Mouse (Mus musculus): ENCODE results near the gene Eapp.
"Not testable (repeated sequence)": the region's sequence is repeated elsewhere in the genome, so short reads cannot be mapped to it uniquely, and the experiment has no call there.

The Eapp gene

GRCm38 (mm10) chr12:54695511-54696241 lies at the start of gene Eapp:
Eapp (minus strand) TSS chr12:54695897.
- peak; percentile 95 for DNase-seq

GRCm38 (mm10) chr12:54738661-54739243 lies 43.1 kb upstream of the Eapp start:
- DNase-seq: peak; percentile 31

DNA sequence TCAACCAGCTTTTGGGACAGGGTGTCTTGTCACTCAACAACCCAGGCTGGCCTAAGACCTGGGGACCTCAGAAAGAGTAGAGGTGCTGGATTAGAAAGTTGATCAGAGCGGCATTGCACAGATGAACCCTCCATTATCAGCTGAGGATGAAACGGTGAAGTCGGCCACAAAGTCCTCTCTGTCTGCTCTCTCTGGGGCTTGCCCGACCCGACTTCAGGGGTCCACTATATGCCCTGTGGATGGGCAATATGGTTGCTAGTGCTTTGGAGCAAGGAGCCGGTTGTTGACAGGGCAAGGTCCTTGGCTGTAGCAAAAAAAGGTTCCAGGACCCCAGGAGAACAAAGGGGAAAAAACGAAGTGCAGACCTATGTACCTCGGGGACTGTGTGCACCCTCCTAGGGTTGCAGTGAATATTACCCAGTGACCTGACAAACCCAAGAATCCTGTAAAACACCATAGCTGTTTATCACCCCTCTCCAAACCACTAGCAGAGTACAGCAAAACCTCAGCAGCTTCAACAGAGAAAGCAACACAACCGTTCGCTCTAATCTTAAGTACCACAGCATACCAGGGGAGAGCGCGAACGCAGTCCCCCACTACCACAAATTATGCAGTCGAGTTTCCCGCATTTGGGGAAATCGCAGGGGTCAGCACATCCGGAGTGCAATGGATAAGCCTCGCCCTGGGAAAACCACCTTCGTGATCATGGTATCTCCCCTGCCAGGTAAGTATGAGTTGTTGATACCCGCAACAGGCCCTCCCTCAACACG lies 42.4 kb upstream of the Eapp start:
- not testable (repeated sequence) for DNase-seq

GRCm38 (mm10) chr12:54734307-54735131 lies 38.8 kb upstream of the Eapp start:
- peak; percentile 49 for DNase-seq

DNA sequence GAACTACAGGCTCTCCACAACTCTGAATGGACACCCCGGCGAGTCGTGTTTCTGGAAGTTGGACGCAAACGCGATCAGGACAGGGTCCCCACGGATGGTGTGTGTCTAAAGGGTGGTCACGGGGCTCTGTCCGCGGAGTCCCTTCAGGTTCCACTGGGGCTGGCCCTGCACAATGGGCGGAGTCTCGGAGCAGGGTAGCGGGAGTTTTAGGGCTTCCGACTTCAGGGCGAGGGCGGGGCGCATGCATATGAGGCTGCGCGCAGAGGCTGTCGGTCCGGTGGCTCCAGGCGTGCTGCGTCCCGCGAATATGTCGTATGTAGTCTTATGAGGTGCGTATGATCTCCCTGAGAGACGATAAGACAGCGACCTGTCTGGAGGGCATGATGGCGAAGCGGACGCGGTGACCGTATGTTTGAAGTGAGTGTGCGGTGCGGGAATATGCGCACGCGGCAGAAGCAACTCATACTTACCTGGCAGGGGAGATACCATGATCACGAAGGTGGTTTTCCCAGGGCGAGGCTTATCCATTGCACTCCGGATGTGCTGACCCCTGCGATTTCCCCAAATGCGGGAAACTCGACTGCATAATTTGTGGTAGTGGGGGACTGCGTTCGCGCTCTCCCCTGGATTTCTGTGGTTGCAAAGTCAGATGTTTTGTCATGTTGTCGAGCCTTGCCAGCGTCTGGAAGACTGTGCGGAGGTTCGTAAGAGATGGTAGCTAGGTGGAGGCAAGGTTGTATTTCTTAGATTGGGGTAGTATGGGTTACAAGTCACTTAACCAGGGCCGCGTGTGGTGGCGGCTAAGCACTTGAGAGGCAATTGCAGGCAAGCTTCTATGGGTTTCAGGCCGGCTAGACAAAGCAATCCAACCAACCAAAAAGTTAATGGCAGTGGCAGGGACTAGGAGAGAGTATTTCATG lies 33.7 kb upstream of the Eapp start:
- not testable (repeated sequence) for DNase-seq

DNA sequence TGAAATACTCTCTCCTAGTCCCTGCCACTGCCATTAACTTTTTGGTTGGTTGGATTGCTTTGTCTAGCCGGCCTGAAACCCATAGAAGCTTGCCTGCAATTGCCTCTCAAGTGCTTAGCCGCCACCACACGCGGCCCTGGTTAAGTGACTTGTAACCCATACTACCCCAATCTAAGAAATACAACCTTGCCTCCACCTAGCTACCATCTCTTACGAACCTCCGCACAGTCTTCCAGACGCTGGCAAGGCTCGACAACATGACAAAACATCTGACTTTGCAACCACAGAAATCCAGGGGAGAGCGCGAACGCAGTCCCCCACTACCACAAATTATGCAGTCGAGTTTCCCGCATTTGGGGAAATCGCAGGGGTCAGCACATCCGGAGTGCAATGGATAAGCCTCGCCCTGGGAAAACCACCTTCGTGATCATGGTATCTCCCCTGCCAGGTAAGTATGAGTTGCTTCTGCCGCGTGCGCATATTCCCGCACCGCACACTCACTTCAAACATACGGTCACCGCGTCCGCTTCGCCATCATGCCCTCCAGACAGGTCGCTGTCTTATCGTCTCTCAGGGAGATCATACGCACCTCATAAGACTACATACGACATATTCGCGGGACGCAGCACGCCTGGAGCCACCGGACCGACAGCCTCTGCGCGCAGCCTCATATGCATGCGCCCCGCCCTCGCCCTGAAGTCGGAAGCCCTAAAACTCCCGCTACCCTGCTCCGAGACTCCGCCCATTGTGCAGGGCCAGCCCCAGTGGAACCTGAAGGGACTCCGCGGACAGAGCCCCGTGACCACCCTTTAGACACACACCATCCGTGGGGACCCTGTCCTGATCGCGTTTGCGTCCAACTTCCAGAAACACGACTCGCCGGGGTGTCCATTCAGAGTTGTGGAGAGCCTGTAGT lies 23.4 kb upstream of the Eapp start:
- not testable (repeated sequence) for DNase-seq

- DNase-seq: not testable (repeated sequence)
Measured at GRCm38 (mm10) chr12:54717516-54717915, 21.8 kb upstream of the Eapp start.

DNA sequence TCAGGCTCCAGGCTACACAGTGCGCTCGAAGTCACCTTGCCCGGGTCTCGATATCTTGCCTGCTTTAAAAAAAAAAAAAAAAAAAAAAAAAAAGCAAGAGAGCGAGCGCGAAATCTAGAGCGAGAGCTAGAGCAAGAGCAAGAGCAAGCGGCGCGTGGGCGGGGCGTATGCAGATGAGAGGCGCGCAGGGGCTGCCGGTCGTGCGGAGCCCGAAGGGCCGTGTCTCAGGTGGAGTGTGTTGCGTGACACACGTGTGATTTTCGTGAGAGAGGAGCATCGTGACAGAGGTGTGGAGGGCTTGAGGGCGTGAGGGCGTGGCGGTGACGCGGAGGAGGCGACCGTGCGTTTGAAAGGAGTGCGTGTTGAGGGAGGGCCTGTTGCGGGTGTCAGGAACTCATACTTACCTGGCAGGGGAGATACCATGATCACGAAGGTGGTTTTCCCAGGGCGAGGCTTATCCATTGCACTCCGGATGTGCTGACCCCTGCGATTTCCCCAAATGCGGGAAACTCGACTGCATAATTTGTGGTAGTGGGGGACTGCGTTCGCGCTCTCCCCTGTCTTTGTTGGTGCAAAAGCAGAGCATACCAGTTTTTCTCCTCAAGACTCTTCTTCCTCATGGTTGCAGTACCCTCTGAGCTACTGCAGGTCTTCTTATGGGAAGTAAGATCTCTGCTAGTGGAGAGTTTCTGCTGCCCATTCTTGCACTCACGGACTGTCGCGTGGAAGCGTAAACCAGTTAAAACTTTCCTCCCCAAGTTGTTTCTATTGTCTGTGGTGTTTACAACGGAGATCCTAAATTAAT lies 18.3 kb upstream of the Eapp start:
- DNase-seq: peak; percentile 77

- DNase-seq: peak; percentile 59
Measured at GRCm38 (mm10) chr12:54710494-54710879, 14.8 kb upstream of the Eapp start.

- not testable (repeated sequence) for DNase-seq
Measured at GRCm38 (mm10) chr12:54709691-54710493, 14.2 kb upstream of the Eapp start.

GRCm38 (mm10) chr12:54699394-54699793 lies 3.7 kb upstream of the Eapp start:
- DNase-seq: no peak

DNA sequence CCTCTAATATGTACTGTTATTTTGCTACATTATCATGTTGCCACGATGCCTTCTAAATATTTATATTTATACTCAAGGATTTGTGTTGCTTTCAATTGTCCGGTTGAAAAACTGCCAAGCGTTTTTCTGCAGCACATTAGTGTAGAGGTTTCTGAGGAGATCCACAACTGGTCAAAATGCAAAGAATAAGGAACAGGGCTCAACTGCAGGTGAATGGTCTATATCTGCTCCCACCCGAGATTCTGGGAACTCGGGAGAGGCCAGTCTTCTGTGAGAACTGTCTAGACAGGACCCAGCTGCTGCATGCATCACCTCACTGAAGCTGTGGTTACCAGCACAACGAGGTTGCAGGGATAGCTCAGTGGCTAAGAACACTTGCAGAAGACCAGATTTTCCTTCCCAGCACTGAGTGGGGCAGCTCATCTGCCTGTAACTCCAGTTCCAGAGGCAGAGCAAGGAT lies 2.1 kb upstream of the Eapp start:
- no peak for DNase-seq

DNA sequence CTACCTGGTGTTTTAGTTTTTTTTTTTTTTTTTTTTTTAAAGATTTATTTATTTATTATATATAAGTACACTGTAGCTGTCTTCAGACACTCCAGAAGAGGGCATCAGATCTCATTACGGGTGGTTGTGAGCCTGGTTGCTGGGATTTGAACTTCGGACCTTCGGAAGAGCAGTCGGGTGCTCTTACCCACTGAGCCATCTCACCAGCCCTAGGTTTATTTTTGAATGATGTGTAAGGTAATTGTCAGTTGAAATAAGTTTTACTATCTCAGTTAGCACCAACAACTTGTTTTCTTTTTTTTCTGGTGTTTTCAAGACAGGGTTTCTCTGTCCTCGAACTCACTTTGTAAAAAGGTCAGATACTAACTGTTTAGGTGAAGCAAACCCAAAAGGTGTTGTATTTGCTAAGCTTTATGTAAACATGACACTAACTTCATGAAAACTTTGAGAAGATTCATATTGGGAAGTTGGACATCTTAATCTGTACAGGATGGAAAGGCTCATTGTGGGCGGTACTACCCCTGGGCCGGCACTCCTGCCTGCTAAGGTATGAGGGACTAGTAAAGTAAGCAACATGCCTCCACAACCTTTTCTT lies 1.4 kb upstream of the Eapp start:
- DNase-seq: peak; percentile 41

DNA sequence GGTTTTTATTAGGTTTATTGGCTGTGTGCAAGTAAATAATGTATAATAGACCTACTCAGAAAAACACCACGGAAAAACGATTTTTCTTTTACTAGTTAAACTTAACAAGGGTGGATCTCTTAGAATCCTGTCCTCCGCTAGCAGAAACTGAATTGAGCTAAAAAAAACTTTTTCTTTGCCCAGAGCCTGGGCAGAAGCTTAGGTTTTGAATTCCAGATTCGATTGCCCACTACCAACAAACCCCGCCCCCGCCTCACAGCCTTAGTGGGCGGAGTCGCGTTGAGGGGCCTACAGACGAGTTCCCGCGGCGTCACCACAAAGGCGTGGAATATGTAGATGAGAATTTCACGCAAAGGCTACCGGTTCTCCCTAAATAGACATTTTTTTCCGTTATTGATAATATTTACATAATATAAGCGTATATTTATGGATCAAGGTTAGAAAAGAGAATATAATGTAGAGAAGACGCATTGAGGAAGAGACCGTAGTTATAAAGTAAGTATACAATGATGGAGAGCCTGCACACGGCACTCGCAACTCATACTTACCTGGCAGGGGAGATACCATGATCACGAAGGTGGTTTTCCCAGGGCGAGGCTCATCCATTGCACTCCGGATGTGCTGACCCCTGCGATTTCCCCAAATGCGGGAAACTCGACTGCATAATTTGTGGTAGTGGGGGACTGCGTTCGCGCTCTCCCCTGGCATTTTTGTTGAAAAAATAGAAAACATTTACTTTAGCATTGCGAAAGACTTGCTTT lies 725 bp upstream of the Eapp start:
- DNase-seq: peak; percentile 95

GRCm38 (mm10) chr12:54694847-54695510 lies 718 bp downstream of the Eapp start:
- no peak for DNase-seq

GRCm38 (mm10) chr12:54689082-54689481 lies 6.6 kb downstream of the Eapp start:
- no peak for DNase-seq

- no peak for DNase-seq
Measured at GRCm38 (mm10) chr12:54683182-54683581, 12.5 kb downstream of the Eapp start.

Measured in kidney, adult 11 months (tissue).